Mouse (Mus musculus) forebrain, embryonic 14.5 days (tissue): ENCODE measurements around the gene H2-Q7. TPM values are rescaled to one million over a fixed set of nuclear protein-coding genes. Genes with fewer than 3 reads are reported as not detected.

ENCODE experiments used
- ATAC-seq: fragments of 200-750 bp; cut with Nextera tagmentation; 2 replicates; pipeline ENCODE4 v1.8.0; 2017; ENCODE audit warnings: mild to moderate bottlenecking, moderate library complexity
- DNase-seq: peaks from one replicate; pipeline ENCODE4 v3.0.0-alpha.2; 2015; ENCODE audit warnings: low spot score
- H3K27ac ChIP-seq: fragments of 300-500 bp; sonication (generic); 2 replicates; pipeline ENCODE4 v1.5.1; 2014; ENCODE audit warnings: low read depth, mild to moderate bottlenecking, control low read depth, low read length, moderate library complexity
- H3K27me3 ChIP-seq: fragments of 300-500 bp; sonication (generic); replicated peaks from 2 replicates; pipeline ENCODE4 v1.6.1; 2014; ENCODE audit warnings: low read length, control low read depth, mixed read lengths; ENCODE audit not compliant: control insufficient read depth, insufficient read depth
- H3K36me3 ChIP-seq: fragments of 300-500 bp; sonication (generic); 2 replicates; pipeline ENCODE4 v1.6.1; 2014; ENCODE audit warnings: low read length, control low read depth; ENCODE audit not compliant: control insufficient read depth, insufficient read depth
- H3K4me1 ChIP-seq: fragments of 300-500 bp; sonication (generic); 2 replicates; pipeline ENCODE4 v1.6.1; 2014; ENCODE audit warnings: antibody characterized with exemption, low read length, control low read depth; ENCODE audit not compliant: control insufficient read depth, insufficient read depth
- H3K4me2 ChIP-seq: fragments of 300-500 bp; sonication (generic); 2 replicates; pipeline ENCODE4 v1.6.1; 2014; ENCODE audit warnings: mild to moderate bottlenecking, control low read depth, low read length
- H3K4me3 ChIP-seq: fragments of 300-500 bp; sonication (generic); 2 replicates; pipeline ENCODE4 v1.5.1; 2014; ENCODE audit warnings: low read depth, low read length, control low read depth
- H3K9ac ChIP-seq: fragments of 300-500 bp; sonication (generic); 2 replicates; pipeline ENCODE4 v1.6.1; 2014; ENCODE audit warnings: mild to moderate bottlenecking, low read length, control low read depth, moderate library complexity
- H3K9me3 ChIP-seq: fragments of 300-500 bp; sonication (generic); replicated peaks from 2 replicates; pipeline ENCODE4 v1.6.1; 2016; ENCODE audit warnings: low read length, control low read depth, mixed read lengths; ENCODE audit not compliant: control insufficient read depth
- WGBS: fragments of 180-500 bp; shearing (Covaris S2); extraction: QIAGEN DNeasy Blood & Tissue Kit; methylation state at CpG from one replicate; pipeline ENCODE4 v1.1.7; 2014; 5-methylcytosine and 5-hydroxymethylcytosine counted together
- polyA plus RNA-seq: library from polyadenylated mRNA; unstranded; fragments of >200 nt; fragmentation: Nextera tagmentation; extraction: Ambion mirVana; gene quantifications from 2 replicates; pipeline ENCODE4 v1.2.1, GENCODE M21; 2014

Gene H2-Q7
- polyA plus RNA-seq, 1 experiment from 2014 or later = 2.0 TPM

DNA sequence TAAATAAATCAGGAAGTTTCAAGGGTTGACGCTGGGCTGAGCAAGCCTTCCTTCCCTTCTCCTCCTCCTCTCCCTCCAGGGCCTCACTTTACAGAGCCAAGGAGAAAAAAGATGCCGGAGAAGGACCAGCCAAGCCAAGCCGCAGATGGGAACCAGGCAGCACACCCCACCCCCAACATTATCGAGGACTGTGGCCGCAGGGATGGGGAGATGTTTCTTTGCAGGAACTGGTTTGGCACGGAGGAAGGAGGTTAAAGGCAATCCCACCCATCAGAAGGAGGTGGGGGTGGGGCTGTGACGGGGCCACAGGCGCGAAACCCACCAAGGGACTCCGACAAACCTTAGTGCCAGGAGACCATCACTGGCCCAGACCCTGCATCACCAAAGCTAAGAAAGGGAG lies 47.8 kb downstream of the H2-Q7 start:
- Histone ChIP-seq H3K4me3 (no peak overlapping the region), H3K9ac (no peak overlapping the region), H3K9me3 (no peaks in the 10 kb centered on the region), H3K4me1 (no peaks in the 10 kb centered on the region), H3K27ac (no peak overlapping the region), H3K36me3 (no peaks in the 10 kb centered on the region), H3K4me2 (no peak overlapping the region), H3K27me3 (no peaks in the 10 kb centered on the region)
- WGBS = 74% methylated on average over 10 of the region's 10 CpGs
- DNase-seq (no peak), ATAC-seq (no peak)

DNA sequence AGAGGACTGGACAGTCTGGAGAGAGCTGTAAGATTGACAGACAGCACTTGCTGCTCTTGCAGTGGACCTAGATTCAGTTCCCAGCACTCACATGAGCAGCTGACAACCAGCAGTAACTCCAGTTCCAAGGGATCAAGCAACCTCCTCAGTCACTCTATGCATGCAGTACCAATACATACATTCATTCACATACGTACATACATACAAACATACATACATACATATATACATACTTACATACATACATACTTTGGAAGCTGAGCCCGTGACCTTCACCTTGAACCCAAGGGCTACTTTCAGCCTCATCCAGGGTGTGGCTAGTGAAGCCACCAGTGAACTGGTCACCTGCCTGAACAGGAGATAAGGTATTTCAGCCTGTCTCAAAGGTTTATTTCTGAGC lies 49.1 kb downstream of the H2-Q7 start:
- ATAC-seq (no peak), DNase-seq (no peak)
- 93% methylated on average over 2 of the region's 2 CpGs for WGBS
- Histone ChIP-seq H3K4me2 (no peak overlapping the region), H3K9ac (no peak overlapping the region), H3K4me3 (no peak overlapping the region), H3K27ac (no peak overlapping the region), H3K36me3 (no peaks in the 10 kb centered on the region), H3K9me3 (no peaks in the 10 kb centered on the region), H3K27me3 (no peaks in the 10 kb centered on the region), H3K4me1 (no peaks in the 10 kb centered on the region)

DNA sequence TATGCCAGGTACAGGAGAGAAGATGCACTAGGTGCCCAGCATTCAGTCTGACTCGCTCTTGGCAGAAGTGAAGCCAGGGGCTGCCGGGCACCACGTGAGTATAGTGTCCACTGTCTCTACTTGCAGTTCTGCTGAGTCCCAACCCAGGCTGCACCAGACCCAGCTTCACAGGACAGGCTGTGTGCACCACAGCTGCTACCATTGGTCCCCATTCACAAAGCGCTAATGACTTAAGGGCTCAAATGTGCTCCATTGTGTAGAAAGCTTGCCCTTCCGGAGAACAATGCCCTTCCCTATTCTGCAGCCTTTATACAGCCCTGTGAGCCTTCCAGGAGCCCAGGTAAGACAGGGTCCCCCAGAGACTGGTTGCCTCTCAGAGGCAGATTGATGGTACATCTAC lies 51.4 kb downstream of the H2-Q7 start:
- H3K27me3 ChIP-seq = no peaks in the 10 kb centered on the region
- no peak overlapping the region for H3K4me2 ChIP-seq
- ATAC-seq (no peak), DNase-seq (no peak)
- H3K4me1 ChIP-seq = no peaks in the 10 kb centered on the region
- H3K9ac ChIP-seq = no peak overlapping the region
- H3K4me3 ChIP-seq = no peak overlapping the region
- H3K36me3 ChIP-seq = no peaks in the 10 kb centered on the region
- H3K27ac ChIP-seq = no peak overlapping the region
- WGBS = 27% methylated on average over 5 of the region's 5 CpGs
- no peaks in the 10 kb centered on the region for H3K9me3 ChIP-seq

Other genes starting within 250 kb of the H2-Q7 start
- 0.39 TPM in 1 of 2 replicates, not detected in the other for gene Ltb, start 244.7 kb upstream of the H2-Q7 start, polyA plus RNA-seq
- not detected in 2 replicates for gene Tnf, start 237.1 kb upstream of the H2-Q7 start, polyA plus RNA-seq
- gene Lta, start 233.8 kb upstream of the H2-Q7 start, polyA plus RNA-seq = 0.13 and 0.21 TPM in 2 replicates
- gene Gm16181, start 218.3 kb upstream of the H2-Q7 start, polyA plus RNA-seq = not detected in 2 replicates
- gene Atp6v1g2, start 205.5 kb upstream of the H2-Q7 start, polyA plus RNA-seq = 44.0 and 61.1 TPM in 2 replicates
- 5.1 and 5.2 TPM in 2 replicates for gene Nfkbil1, start 203.4 kb upstream of the H2-Q7 start, polyA plus RNA-seq
- gene Ddx39b, start 197.4 kb upstream of the H2-Q7 start, polyA plus RNA-seq = 478 and 489 TPM in 2 replicates
- gene H2-D1, start 176.4 kb upstream of the H2-Q7 start, polyA plus RNA-seq = 37.5 and 44.2 TPM in 2 replicates
- 0.46 TPM in 1 of 2 replicates, not detected in the other for gene H2-Q1, start 118.8 kb upstream of the H2-Q7 start, polyA plus RNA-seq
- gene H2-Q2, start 96.9 kb upstream of the H2-Q7 start, polyA plus RNA-seq = 1.1 and 2.1 TPM in 2 replicates
- 0.54 and 0.60 TPM in 2 replicates for gene H2-Q4, start 59.5 kb upstream of the H2-Q7 start, polyA plus RNA-seq
- gene H2-Q6, start 14.3 kb upstream of the H2-Q7 start, polyA plus RNA-seq = 0.28 and 0.38 TPM in 2 replicates
- gene H2-Q10, start 30.9 kb downstream of the H2-Q7 start, polyA plus RNA-seq = 0.23 TPM in 1 of 2 replicates, not detected in the other
- 0.20 TPM in 1 of 2 replicates, not detected in the other for gene Pou5f1, start 66.9 kb downstream of the H2-Q7 start, polyA plus RNA-seq
- gene Tcf19, start 77.7 kb downstream of the H2-Q7 start, polyA plus RNA-seq = 40.8 and 48.8 TPM in 2 replicates
- 4.7 and 6.5 TPM in 2 replicates for gene Cchcr1, start 77.9 kb downstream of the H2-Q7 start, polyA plus RNA-seq
- 0.28 and 0.36 TPM in 2 replicates for gene Psors1c2, start 94.0 kb downstream of the H2-Q7 start, polyA plus RNA-seq
- gene Cdsn, start 113.0 kb downstream of the H2-Q7 start, polyA plus RNA-seq = 0.06 TPM in 1 of 2 replicates, not detected in the other
- not detected in 2 replicates for gene 2300002M23Rik, start 128.3 kb downstream of the H2-Q7 start, polyA plus RNA-seq
- gene Sfta2, start 162.4 kb downstream of the H2-Q7 start, polyA plus RNA-seq = 0.51 TPM in 1 of 2 replicates, not detected in the other
- not detected in 2 replicates for gene Gm9573, start 187.5 kb downstream of the H2-Q7 start, polyA plus RNA-seq
- gene Mucl3, start 204.5 kb downstream of the H2-Q7 start, polyA plus RNA-seq = not detected in 2 replicates
- gene Vars2, start 228.4 kb downstream of the H2-Q7 start, polyA plus RNA-seq = 9.3 and 11.5 TPM in 2 replicates
- gene Gtf2h4, start 234.6 kb downstream of the H2-Q7 start, polyA plus RNA-seq = 36.9 and 38.2 TPM in 2 replicates